Mouse (Mus musculus): Measurements from ENCODE around the gene Olfr1323.

Gene Olfr1323

DNA sequence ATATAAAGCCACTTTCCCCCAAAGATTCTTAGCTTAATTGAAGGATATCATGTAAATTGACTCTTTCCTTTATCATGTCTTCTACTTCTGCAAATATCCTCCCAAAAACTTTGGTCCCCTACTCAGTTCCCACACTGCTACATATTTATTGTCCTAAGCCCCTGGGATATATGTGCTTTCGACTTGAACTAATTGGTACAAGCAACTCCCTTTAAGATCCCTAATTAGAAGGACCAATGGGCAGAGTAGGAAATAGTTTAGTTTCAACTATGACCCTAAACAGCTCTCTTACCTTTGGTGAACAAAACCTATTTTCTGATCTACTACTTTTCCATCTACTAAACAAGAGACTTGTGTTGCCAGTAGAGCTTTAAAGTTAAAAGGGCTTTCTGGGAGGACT lies at the start of gene Olfr1323:
TSS of gene Olfr1323 (minus strand) at position 101 of the 400 bp plus-strand sequence.
- 79% methylated on average over 1 of the region's 1 CpGs for WGBS

GRCm38 (mm10) chrX:50012242-50012641 lies 6.9 kb downstream of the Olfr1323 start:
- 33% methylated on average over 4 of the region's 4 CpGs for WGBS
